Mouse (Mus musculus): ENCODE data around the gene Kpna3. TPM values are rescaled to one million over a fixed set of nuclear protein-coding genes. Genes with fewer than 3 reads are reported as not detected.

The Kpna3 gene
- polyA plus RNA-seq (2015; fragmentation: Nextera tagmentation; extraction: Ambion mirVana), result 19.4 and 20.6 TPM in 2 replicates

DNA sequence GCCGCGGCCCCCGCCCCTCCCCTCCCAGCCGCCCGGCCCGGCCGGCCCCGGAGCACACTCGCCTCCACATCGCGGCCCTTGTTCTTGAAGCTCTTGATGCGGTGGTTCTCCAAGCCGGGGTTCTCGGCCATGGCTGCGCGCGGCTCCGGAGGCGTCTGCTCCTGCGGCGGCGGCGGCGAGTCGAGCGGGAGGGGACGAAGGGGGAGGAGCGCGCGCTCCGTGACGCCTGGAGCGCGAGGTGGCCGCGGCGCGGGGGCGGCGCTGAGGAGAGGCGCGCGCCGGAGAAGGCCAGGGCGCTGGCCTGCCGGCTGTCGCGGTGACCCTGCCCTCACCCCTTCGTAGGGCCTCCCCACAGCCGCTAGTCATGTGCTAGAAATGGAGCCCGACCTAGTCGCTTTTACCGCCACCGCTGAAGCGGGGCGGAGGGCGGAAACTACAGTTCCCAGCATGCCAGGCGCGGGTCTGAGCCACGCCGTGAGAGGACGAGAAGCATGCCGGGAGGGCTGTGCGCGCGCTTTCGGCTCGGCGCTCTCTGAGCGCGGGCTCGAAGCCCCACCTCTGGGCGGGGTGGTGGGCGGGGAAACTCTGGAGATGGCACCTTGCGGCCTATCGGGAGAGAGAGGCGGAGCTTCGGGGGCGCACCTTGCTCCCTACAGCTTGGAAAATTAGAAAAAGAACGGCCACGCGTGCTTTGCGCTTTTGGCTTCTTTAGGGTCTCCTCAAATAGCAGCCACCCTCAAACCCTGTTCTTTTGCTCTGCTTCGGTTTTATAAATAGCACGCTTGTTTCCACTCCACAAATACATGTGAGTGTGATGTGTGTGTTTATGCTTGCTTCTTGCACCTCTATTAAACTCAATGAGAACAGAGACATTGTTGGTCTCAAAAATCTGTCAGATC is at the start of gene Kpna3:
Kpna3 (minus strand) TSS at position 214 of the 899 bp plus-strand sequence.
- Histone ChIP-seq H3K9me3 (replicated peaks; ENCODE audit: control insufficient read depth, low read length) (no peaks in the 10 kb centered on the region), H3K9ac (ENCODE audit: low read depth, low read length) (peak within 1 kb of the TSS; percentile 95), H3K27me3 (ENCODE audit: control insufficient read depth, insufficient read depth, low read depth, low read length) (no peaks in the 10 kb centered on the region), H3K27ac (ENCODE audit: low read length) (peak within 1 kb of the TSS; percentile 95), H3K4me1 (ENCODE audit: control insufficient read depth, low read depth, low read length) (peaks cover 17% of the 10 kb centered on the region), H3K4me2 (ENCODE audit: low read depth, low read length) (peak within 1 kb of the TSS; percentile 96), H3K36me3 (ENCODE audit: control insufficient read depth, insufficient read depth) (no peaks in the 10 kb centered on the region), H3K4me3 (ENCODE audit: low read depth, low read length) (peak within 1 kb of the TSS; percentile 97)
- WGBS (ENCODE audit: insufficient replicate concordance), result under 1% methylated on average over 72 of the region's 85 CpGs
- ATAC-seq (ENCODE audit: low read depth), result peak; percentile 95

- no peaks in the 10 kb centered on the region for H3K36me3 ChIP-seq (ENCODE audit: control insufficient read depth, insufficient read depth)
- 21% methylated on average over 2 of the region's 2 CpGs for WGBS (ENCODE audit: insufficient replicate concordance)
- no peak overlapping the region for H3K4me2 ChIP-seq (ENCODE audit: low read depth, low read length)
- no peaks in the 10 kb centered on the region for H3K4me1 ChIP-seq (ENCODE audit: control insufficient read depth, low read depth, low read length)
- H3K27ac ChIP-seq (ENCODE audit: low read length), result no peak overlapping the region
- no peak overlapping the region for H3K4me3 ChIP-seq (ENCODE audit: low read depth, low read length)
- ATAC-seq (ENCODE audit: low read depth), result no peak
- H3K27me3 ChIP-seq (ENCODE audit: control insufficient read depth, insufficient read depth, low read depth, low read length), result no peaks in the 10 kb centered on the region
- no peak overlapping the region for H3K9ac ChIP-seq (ENCODE audit: low read depth, low read length)
- no peaks in the 10 kb centered on the region for H3K9me3 ChIP-seq (replicated peaks; ENCODE audit: control insufficient read depth, low read length)
Measured at GRCm38 (mm10) chr14:61460365-61460764, 20.7 kb upstream of the Kpna3 start.

DNA sequence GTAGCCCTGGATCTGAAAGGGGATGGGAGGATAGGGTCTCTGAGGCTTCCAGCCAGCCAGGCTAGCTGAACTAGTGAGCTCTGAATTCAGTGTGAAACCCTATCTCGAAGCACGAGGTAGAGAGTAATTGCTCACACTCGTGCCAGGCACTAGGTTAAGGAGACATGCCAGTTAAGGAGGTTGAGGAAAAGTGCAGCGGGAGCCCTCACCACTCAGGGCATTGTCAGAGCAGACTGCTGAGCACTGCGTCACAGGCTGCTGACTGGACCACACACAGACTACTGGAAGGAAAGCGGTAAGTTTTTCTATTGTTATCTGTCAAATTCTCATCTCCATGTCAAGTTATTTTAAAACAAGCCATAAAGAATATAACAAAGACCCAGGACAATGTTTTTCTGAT is 17.8 kb upstream of the Kpna3 start:
- H3K9ac ChIP-seq (ENCODE audit: low read depth, low read length), result no peak overlapping the region
- ATAC-seq (ENCODE audit: low read depth), result no peak
- no peaks in the 10 kb centered on the region for H3K27me3 ChIP-seq (ENCODE audit: control insufficient read depth, insufficient read depth, low read depth, low read length)
- WGBS (ENCODE audit: insufficient replicate concordance), result 60% methylated on average over 6 of the region's 6 CpGs
- H3K4me2 ChIP-seq (ENCODE audit: low read depth, low read length), result no peak overlapping the region
- no peaks in the 10 kb centered on the region for H3K36me3 ChIP-seq (ENCODE audit: control insufficient read depth, insufficient read depth)
- no peaks in the 10 kb centered on the region for H3K4me1 ChIP-seq (ENCODE audit: control insufficient read depth, low read depth, low read length)
- no peak overlapping the region for H3K4me3 ChIP-seq (ENCODE audit: low read depth, low read length)
- no peak overlapping the region for H3K27ac ChIP-seq (ENCODE audit: low read length)
- no peaks in the 10 kb centered on the region for H3K9me3 ChIP-seq (replicated peaks; ENCODE audit: control insufficient read depth, low read length)

DNA sequence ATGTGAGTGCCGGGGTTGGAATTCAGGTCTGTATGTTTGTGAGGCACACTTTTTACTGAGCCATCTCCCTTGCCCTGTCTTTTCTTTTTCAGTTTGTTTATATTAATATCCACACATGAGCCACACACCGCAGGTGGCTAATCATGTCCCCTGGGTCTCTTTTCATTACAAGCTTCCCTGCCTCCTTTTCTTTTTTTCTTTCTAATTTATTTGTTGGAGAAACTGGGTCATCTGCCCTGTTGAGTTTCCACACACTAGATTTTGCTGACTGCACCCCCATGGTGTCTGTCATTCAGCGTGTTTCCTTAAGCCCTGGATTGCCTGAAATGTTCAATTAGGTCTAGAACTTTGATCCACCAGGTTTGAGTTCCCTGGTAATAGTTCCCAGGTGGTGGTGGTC is 15.9 kb upstream of the Kpna3 start:
- Histone ChIP-seq H3K4me1 (ENCODE audit: control insufficient read depth, low read depth, low read length) (no peaks in the 10 kb centered on the region), H3K27me3 (ENCODE audit: control insufficient read depth, insufficient read depth, low read depth, low read length) (no peaks in the 10 kb centered on the region), H3K36me3 (ENCODE audit: control insufficient read depth, insufficient read depth) (no peaks in the 10 kb centered on the region), H3K9me3 (replicated peaks; ENCODE audit: control insufficient read depth, low read length) (no peaks in the 10 kb centered on the region), H3K4me3 (ENCODE audit: low read depth, low read length) (no peak overlapping the region), H3K27ac (ENCODE audit: low read length) (no peak overlapping the region), H3K4me2 (ENCODE audit: low read depth, low read length) (no peak overlapping the region), H3K9ac (ENCODE audit: low read depth, low read length) (no peak overlapping the region)
- ATAC-seq (ENCODE audit: low read depth), result no peak
- WGBS (ENCODE audit: insufficient replicate concordance), result 73% methylated on average over 3 of the region's 3 CpGs

GRCm38 (mm10) chr14:61453032-61453431 is 13.4 kb upstream of the Kpna3 start:
- ATAC-seq (ENCODE audit: low read depth), result no peak
- H3K27ac ChIP-seq (ENCODE audit: low read length), result no peak overlapping the region
- WGBS (ENCODE audit: insufficient replicate concordance), result 63% methylated on average over 4 of the region's 4 CpGs
- no peak overlapping the region for H3K4me2 ChIP-seq (ENCODE audit: low read depth, low read length)
- no peaks in the 10 kb centered on the region for H3K36me3 ChIP-seq (ENCODE audit: control insufficient read depth, insufficient read depth)
- no peak overlapping the region for H3K4me3 ChIP-seq (ENCODE audit: low read depth, low read length)
- H3K9ac ChIP-seq (ENCODE audit: low read depth, low read length), result no peak overlapping the region
- no peaks in the 10 kb centered on the region for H3K27me3 ChIP-seq (ENCODE audit: control insufficient read depth, insufficient read depth, low read depth, low read length)
- no peaks in the 10 kb centered on the region for H3K9me3 ChIP-seq (replicated peaks; ENCODE audit: control insufficient read depth, low read length)
- H3K4me1 ChIP-seq (ENCODE audit: control insufficient read depth, low read depth, low read length), result no peaks in the 10 kb centered on the region

DNA sequence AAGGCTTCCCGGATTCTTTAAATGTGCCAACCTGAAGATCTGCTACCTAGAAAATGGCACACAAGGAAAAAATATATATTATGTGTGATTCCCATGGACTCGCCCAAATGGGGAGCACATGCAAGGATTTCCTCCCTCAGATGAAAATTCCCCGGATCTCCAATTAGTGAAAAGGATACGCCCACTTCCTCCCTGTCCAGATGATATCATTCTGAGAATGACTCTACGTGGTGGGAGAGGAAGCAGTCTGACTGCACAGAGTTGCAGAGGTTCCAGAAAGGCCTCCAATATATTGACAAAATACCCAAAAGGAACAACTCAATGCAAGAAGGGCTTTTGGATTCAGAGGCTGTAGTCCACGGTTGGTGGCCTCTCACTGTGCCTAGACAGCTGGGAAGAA is 12.8 kb upstream of the Kpna3 start:
- Histone ChIP-seq H3K4me1 (ENCODE audit: control insufficient read depth, low read depth, low read length) (no peaks in the 10 kb centered on the region), H3K9me3 (replicated peaks; ENCODE audit: control insufficient read depth, low read length) (no peaks in the 10 kb centered on the region), H3K27me3 (ENCODE audit: control insufficient read depth, insufficient read depth, low read depth, low read length) (no peaks in the 10 kb centered on the region), H3K9ac (ENCODE audit: low read depth, low read length) (no peak overlapping the region), H3K36me3 (ENCODE audit: control insufficient read depth, insufficient read depth) (no peaks in the 10 kb centered on the region), H3K27ac (ENCODE audit: low read length) (no peak overlapping the region), H3K4me3 (ENCODE audit: low read depth, low read length) (no peak overlapping the region), H3K4me2 (ENCODE audit: low read depth, low read length) (no peak overlapping the region)
- 25% methylated on average over 6 of the region's 6 CpGs for WGBS (ENCODE audit: insufficient replicate concordance)
- ATAC-seq (ENCODE audit: low read depth), result no peak

GRCm38 (mm10) chr14:61447775-61448174 is 8.1 kb upstream of the Kpna3 start:
- Histone ChIP-seq H3K4me1 (ENCODE audit: control insufficient read depth, low read depth, low read length) (no peaks in the 10 kb centered on the region), H3K9me3 (replicated peaks; ENCODE audit: control insufficient read depth, low read length) (no peaks in the 10 kb centered on the region), H3K36me3 (ENCODE audit: control insufficient read depth, insufficient read depth) (no peaks in the 10 kb centered on the region), H3K9ac (ENCODE audit: low read depth, low read length) (no peak overlapping the region), H3K27ac (ENCODE audit: low read length) (no peak overlapping the region), H3K27me3 (ENCODE audit: control insufficient read depth, insufficient read depth, low read depth, low read length) (no peaks in the 10 kb centered on the region), H3K4me3 (ENCODE audit: low read depth, low read length) (no peak overlapping the region), H3K4me2 (ENCODE audit: low read depth, low read length) (no peak overlapping the region)
- ATAC-seq (ENCODE audit: low read depth), result no peak
- WGBS (ENCODE audit: insufficient replicate concordance), result 75% methylated on average over 6 of the region's 6 CpGs

DNA sequence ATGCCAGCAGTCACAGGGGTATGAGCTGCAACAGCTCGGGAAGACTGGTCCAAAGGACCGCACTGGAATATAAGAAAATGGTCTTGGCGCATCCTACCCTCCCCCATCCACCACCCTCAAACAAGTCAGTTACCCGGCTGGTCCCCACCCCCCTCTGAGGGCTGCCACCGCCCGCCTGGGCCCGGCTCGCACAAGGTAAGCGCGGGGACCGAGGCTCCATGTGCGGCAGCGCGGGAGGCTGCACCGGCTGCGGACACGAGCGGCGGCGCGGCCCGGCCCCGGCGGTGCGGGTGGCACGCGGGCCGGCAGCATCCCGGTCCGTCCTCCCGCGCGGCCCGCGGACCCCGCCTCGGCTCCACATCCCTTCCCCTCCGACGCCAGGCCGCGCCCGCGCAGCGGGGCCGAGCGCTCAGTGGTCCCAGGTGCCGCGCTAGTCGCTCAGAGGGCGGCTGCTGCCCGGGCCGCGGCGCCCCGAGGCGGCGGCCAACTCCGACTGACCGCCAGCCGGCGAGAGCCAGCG is 473 bp downstream of the Kpna3 start:
- Histone ChIP-seq H3K9ac (ENCODE audit: low read depth, low read length) (peak overlapping the region; percentile 95), H3K4me2 (ENCODE audit: low read depth, low read length) (peak overlapping the region; percentile 89), H3K36me3 (ENCODE audit: control insufficient read depth, insufficient read depth) (no peaks in the 10 kb centered on the region), H3K4me1 (ENCODE audit: control insufficient read depth, low read depth, low read length) (peaks cover 17% of the 10 kb centered on the region), H3K9me3 (replicated peaks; ENCODE audit: control insufficient read depth, low read length) (no peaks in the 10 kb centered on the region), H3K27me3 (ENCODE audit: control insufficient read depth, insufficient read depth, low read depth, low read length) (no peaks in the 10 kb centered on the region), H3K4me3 (ENCODE audit: low read depth, low read length) (peak overlapping the region; percentile 97), H3K27ac (ENCODE audit: low read length) (peak overlapping the region; percentile 95)
- ATAC-seq (ENCODE audit: low read depth), result peak; percentile 42
- WGBS (ENCODE audit: insufficient replicate concordance), result 0% methylated on average over 59 of the region's 62 CpGs
